Mouse (Mus musculus): ENCODE data around the gene Myo1d.

DNA sequence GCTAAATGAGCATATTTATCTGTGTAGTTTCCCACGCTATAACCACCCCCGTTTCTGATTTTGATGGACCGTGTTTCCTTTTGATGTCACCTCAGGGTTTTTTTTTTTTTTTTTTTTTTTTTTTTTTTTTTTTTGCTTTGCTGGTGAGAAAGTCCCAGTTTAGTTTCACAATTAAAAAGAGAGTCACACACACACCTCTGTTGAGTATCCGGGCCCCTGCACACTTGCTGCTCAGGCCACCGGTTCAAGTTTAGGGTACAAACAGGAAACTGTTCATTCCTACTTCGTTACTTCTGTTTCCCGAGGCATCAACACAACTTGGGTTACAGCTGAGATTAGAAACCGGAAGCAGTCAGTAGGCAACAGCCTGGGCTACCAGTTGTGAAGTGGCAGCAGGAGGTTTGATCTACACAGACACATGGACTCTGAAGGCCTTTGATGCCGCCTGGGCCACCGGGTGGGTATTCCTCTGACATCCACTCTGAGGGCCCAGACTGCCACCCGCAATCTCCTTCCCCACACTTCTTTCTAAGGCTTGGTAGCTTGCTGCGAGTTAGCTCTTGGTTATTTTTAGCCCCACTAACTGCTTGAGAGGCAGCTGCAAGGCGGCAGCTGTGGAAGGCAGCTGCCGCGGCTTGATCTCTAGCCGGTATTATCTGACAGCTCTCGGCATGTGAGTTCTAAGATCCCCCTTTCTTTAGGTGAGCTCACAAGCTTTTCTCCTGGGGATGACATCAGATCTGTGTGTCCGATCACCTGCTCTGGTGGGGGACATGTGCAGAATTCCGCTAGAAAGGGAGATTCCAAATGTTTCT is 271.3 kb downstream of the Myo1d start:
- TF ChIP-seq CTCF (IDR thresholded peaks at IDR 0.05; ENCODE audit: control insufficient read depth, insufficient read depth, low read length): no peak
- 0 out of 2 replicates have a peak, but pooled peaks have one; percentile 24 for TF ChIP-seq POLR2A (IDR thresholded peaks at IDR 0.05; ENCODE audit: borderline replicate concordance, control insufficient read depth, low read depth, low read length)
